Mouse (Mus musculus): ENCODE results near the gene Col17a1. TPM values are rescaled to one million over a fixed set of nuclear protein-coding genes. Genes with fewer than 3 reads are reported as not detected.

Col17a1 gene
- polyA plus RNA-seq, 1 experiment from 2014 or later: 8.5 TPM

- Histone ChIP-seq H3K27ac (no peak overlapping the region), H3K36me3 (peaks cover 37% of the 10 kb centered on the region), H3K9ac (no peak overlapping the region), H3K4me2 (replicated peaks) (no peak overlapping the region), H3K4me3 (no peak overlapping the region), H3K27me3 (no peaks in the 10 kb centered on the region), H3K4me1 (no peaks in the 10 kb centered on the region), H3K9me3 (no peaks in the 10 kb centered on the region)
- 67% methylated on average over 2 of the region's 2 CpGs for WGBS
- no peak for ATAC-seq (ENCODE audit: insufficient number of reproducible peaks, insufficient read depth, low FRiP score, low TSS enrichment)
Observed at GRCm38 (mm10) chr19:47643910-47644309, 48.0 kb downstream of the Col17a1 start.

DNA sequence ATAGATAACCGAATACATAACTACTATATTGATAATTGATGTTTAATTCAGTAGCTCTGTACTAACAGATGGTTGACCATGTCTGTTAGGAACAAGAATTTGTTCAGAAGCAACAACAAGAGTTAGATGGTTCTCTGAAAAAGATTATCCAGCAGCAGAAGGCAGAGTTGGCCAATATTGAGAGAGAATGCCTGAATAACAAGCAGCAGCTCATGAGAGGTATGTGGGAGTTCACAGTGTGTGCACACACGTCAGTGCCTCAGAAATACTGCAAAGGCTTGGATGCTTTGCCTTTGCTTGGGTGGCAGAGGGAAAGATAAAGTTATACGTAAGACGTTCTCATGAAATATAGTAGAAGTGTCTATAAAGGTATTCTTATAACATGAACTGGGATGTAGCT is 56.5 kb downstream of the Col17a1 start:
- Histone ChIP-seq H3K9ac (no peak overlapping the region), H3K27ac (no peak overlapping the region), H3K4me1 (no peaks in the 10 kb centered on the region), H3K4me3 (no peak overlapping the region), H3K36me3 (peaks cover 31% of the 10 kb centered on the region), H3K27me3 (no peaks in the 10 kb centered on the region), H3K4me2 (replicated peaks) (no peak overlapping the region), H3K9me3 (no peaks in the 10 kb centered on the region)
- no peak for ATAC-seq (ENCODE audit: insufficient number of reproducible peaks, insufficient read depth, low FRiP score, low TSS enrichment)
- 95% methylated on average over 4 of the region's 4 CpGs for WGBS

DNA sequence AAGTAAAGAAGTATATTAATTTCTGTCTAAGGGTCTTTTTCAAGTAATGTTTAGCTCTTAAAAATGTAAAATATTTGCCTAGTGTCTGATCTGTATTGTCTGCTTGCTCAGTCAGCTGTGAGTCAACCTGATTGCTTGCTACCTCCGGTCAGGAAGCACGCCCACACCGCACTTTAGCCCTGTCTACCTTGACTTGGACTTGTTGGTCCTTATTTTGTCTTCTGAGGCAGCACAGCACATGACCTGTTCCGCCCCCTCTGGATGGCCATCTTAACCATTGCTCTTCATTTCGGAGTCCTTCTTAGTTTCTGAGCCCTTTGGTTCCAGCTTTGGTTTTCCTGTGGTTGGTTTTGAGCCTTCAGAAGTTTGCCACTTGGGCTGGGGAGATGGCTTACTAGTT is 60.1 kb downstream of the Col17a1 start:
- Histone ChIP-seq H3K27ac (no peak overlapping the region), H3K4me2 (replicated peaks) (no peak overlapping the region), H3K4me3 (no peak overlapping the region), H3K4me1 (no peaks in the 10 kb centered on the region), H3K9me3 (no peaks in the 10 kb centered on the region), H3K27me3 (no peaks in the 10 kb centered on the region), H3K9ac (no peak overlapping the region), H3K36me3 (peaks cover 11% of the 10 kb centered on the region; the same call in 1 of the 2 replicates)
- WGBS: 96% methylated on average over 5 of the region's 5 CpGs
- no peak for ATAC-seq (ENCODE audit: insufficient number of reproducible peaks, insufficient read depth, low FRiP score, low TSS enrichment)

DNA sequence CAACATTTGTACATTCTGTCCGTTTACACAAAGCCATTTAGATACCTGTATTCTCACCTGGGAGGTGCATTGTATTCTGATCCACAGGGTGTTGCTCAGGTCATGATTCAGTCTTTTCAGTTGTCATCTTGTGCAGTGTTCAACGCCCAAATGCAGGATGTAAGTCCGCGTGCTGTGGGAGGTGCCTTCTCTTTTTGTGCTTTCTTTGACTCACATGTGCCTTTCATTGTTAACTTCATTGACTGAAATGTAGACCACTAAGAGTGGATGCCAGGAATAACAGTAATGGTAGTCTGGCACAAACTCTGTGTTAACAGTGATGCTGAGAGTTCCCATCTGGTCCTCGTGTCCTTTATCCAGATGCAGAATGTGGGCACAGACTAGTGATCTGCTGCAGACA is 61.5 kb downstream of the Col17a1 start:
- peaks cover 8% of the 10 kb centered on the region; the same call in 1 of the 2 replicates for H3K36me3 ChIP-seq
- no peak overlapping the region for H3K27ac ChIP-seq
- no peak overlapping the region for H3K4me2 ChIP-seq (replicated peaks)
- H3K9me3 ChIP-seq: no peaks in the 10 kb centered on the region
- 81% methylated on average over 5 of the region's 5 CpGs for WGBS
- no peak for ATAC-seq (ENCODE audit: insufficient number of reproducible peaks, insufficient read depth, low FRiP score, low TSS enrichment)
- H3K4me3 ChIP-seq: no peak overlapping the region
- H3K27me3 ChIP-seq: no peaks in the 10 kb centered on the region
- no peak overlapping the region for H3K9ac ChIP-seq
- no peaks in the 10 kb centered on the region for H3K4me1 ChIP-seq

GRCm38 (mm10) chr19:47629068-47629467 is 62.8 kb downstream of the Col17a1 start:
- WGBS: 82% methylated on average over 5 of the region's 5 CpGs
- no peaks in the 10 kb centered on the region for H3K27me3 ChIP-seq
- H3K9ac ChIP-seq: no peak overlapping the region
- ATAC-seq (ENCODE audit: insufficient number of reproducible peaks, insufficient read depth, low FRiP score, low TSS enrichment): no peak
- no peak overlapping the region for H3K4me2 ChIP-seq (replicated peaks)
- H3K36me3 ChIP-seq: peaks cover 9% of the 10 kb centered on the region; the same call in 1 of the 2 replicates
- H3K4me1 ChIP-seq: no peaks in the 10 kb centered on the region
- no peak overlapping the region for H3K4me3 ChIP-seq
- H3K27ac ChIP-seq: no peak overlapping the region
- H3K9me3 ChIP-seq: no peaks in the 10 kb centered on the region

DNA sequence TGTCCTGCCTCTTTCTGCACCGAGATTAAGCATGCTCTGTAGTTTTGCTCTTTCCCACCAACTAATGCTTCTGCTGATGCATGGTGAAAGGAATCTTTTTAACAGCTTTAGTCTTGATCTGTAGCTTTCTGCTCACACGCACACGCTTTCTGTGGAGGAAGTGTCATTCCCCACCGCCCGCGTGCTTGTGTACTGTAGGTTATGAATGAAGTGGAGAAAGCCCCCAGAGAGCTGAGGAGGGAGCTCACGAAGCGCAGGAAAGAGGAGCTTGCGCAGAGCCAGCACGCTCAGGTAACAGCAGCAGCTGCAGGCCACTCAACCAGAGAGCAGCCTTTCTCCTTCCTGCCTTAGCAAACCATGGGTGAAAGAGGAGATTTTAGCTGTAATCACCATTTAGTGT is 64.4 kb downstream of the Col17a1 start:
- H3K4me2 ChIP-seq (replicated peaks): no peak overlapping the region
- H3K27ac ChIP-seq: no peak overlapping the region
- peaks cover 22% of the 10 kb centered on the region for H3K36me3 ChIP-seq
- H3K4me3 ChIP-seq: no peak overlapping the region
- no peaks in the 10 kb centered on the region for H3K9me3 ChIP-seq
- H3K27me3 ChIP-seq: no peaks in the 10 kb centered on the region
- H3K4me1 ChIP-seq: no peaks in the 10 kb centered on the region
- no peak for ATAC-seq (ENCODE audit: insufficient number of reproducible peaks, insufficient read depth, low FRiP score, low TSS enrichment)
- no peak overlapping the region for H3K9ac ChIP-seq
- WGBS: 91% methylated on average over 10 of the region's 10 CpGs

DNA sequence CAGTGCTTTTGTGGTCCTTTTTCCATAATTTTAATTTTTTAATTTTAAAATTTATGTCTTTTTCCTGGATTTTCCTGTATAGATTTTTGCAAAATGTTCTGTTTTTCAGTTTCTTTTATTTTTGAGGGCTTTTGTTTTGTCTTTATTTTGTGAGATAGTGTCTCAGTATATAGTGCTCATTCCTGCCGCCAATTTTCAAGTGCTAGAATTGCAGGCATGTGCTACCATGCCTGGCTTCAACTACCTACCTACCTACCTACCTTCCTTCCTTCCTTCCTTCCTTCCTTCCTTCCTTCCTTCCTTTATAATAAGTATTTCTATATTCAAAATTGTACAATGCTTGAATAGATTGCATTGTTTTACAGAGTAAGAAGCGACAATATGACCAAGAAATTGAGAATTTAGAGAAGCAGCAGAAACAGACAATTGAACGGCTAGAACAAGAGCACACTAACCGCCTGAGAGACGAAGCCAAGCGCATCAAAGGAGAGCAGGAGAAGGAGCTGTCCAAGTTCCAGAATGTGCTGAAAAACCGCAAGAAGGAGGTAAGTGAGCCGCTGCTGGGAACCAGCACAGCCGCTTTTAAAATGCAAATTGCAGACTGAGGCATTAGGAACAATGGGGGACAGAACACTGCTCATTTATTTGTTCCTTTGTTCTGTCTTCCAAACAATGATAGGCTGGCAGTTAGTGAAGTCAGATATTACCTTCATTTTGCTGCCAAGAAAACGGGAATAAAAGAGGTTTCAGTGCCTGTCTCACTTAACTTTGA is 66.8 kb downstream of the Col17a1 start:
- Histone ChIP-seq H3K9me3 (no peaks in the 10 kb centered on the region), H3K36me3 (peaks cover 38% of the 10 kb centered on the region), H3K9ac (no peak overlapping the region), H3K27me3 (no peaks in the 10 kb centered on the region), H3K27ac (no peak overlapping the region), H3K4me3 (no peak overlapping the region), H3K4me2 (replicated peaks) (no peak overlapping the region), H3K4me1 (no peaks in the 10 kb centered on the region)
- 59% methylated on average over 10 of the region's 10 CpGs for WGBS
- ATAC-seq (ENCODE audit: insufficient number of reproducible peaks, insufficient read depth, low FRiP score, low TSS enrichment): no peak

DNA sequence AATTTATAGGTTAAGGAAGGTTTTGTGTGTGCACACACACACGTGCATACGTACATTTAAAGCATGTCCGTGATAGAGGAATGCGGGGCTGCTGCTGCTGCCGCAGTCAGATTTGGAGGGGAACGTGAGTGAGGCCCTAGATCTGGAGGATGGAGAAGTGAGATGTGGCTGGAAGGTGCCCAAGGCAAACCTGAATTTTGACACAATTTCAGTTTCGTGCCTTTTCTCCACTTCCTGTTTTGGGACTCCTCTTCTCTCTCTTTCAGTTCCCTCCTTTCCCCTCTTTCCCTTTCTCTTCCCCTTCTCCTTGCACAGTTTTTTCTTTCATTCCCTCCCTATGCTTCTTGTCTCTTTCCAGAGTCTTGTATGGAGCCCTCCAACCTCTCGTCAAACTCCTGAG is 70.4 kb downstream of the Col17a1 start:
- Histone ChIP-seq H3K4me2 (replicated peaks) (no peak overlapping the region), H3K9ac (no peak overlapping the region), H3K9me3 (no peaks in the 10 kb centered on the region), H3K27me3 (no peaks in the 10 kb centered on the region), H3K4me3 (no peak overlapping the region), H3K4me1 (no peaks in the 10 kb centered on the region), H3K36me3 (peaks cover 52% of the 10 kb centered on the region), H3K27ac (no peak overlapping the region)
- ATAC-seq (ENCODE audit: insufficient number of reproducible peaks, insufficient read depth, low FRiP score, low TSS enrichment): no peak
- whole genome bisulfite sequencing: 88% methylated on average over 8 of the region's 8 CpGs

DNA sequence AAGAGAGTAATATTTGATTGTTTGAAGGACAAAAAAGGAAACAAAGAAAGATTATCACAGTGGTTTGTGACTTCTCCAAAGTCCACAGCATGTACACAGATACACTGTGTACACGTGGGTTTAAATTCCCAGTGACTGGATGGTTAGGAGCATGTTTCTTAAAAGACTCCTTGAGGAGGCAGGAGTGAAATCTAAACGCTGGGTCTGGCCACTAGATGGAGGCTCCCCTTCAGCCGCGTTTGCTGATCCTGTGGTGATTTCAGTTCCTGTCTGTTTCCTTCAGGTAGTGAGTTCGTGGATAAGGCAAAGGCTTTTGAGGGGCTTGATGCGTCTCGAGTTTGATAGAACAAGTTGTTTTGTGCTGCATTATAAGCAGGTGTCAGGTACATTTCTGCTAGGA is 78.5 kb downstream of the Col17a1 start:
- H3K9ac ChIP-seq: no peak overlapping the region
- H3K4me1 ChIP-seq: no peaks in the 10 kb centered on the region
- H3K36me3 ChIP-seq: peaks cover 24% of the 10 kb centered on the region
- H3K9me3 ChIP-seq: no peaks in the 10 kb centered on the region
- no peak overlapping the region for H3K4me3 ChIP-seq
- WGBS: 50% methylated on average over 7 of the region's 7 CpGs
- no peak for ATAC-seq (ENCODE audit: insufficient number of reproducible peaks, insufficient read depth, low FRiP score, low TSS enrichment)
- no peak overlapping the region for H3K4me2 ChIP-seq (replicated peaks)
- H3K27ac ChIP-seq: no peak overlapping the region
- H3K27me3 ChIP-seq: no peaks in the 10 kb centered on the region

DNA sequence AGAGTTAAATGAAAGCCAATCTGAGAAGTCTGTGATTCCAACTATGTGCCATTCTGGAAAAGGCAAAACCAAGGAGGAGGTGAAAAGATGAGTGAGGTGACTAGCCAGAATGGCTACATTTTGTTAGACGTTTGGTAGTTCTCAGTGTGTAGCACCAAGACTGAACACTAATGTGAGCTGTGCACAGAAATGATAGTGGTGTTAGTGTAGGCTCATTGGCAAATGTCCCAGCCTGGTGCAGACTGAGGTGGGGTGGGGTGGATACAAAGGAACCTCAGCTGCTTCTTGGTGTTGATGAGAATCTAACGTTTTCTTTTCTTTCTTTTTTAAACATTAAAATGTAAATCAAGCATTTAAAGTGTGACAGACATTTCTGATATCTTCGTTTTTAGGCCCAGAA is 83.4 kb downstream of the Col17a1 start:
- Histone ChIP-seq H3K4me2 (replicated peaks) (no peak overlapping the region), H3K9ac (no peak overlapping the region), H3K4me1 (no peaks in the 10 kb centered on the region), H3K36me3 (no peaks in the 10 kb centered on the region), H3K27me3 (no peaks in the 10 kb centered on the region), H3K9me3 (no peaks in the 10 kb centered on the region), H3K4me3 (no peak overlapping the region), H3K27ac (no peak overlapping the region)
- WGBS: 66% methylated on average over 3 of the region's 3 CpGs
- ATAC-seq (ENCODE audit: insufficient number of reproducible peaks, insufficient read depth, low FRiP score, low TSS enrichment): no peak
